Mouse (Mus musculus) CD4-positive, CD25-positive, alpha-beta regulatory T cell, adult 4 months (primary cell): ENCODE measurements around the gene Zfp821. TPM values are rescaled to one million over a fixed set of nuclear protein-coding genes. Genes with fewer than 3 reads are reported as not detected.
"Not testable (repeated sequence)": the region's sequence is repeated elsewhere in the genome, so short reads cannot be mapped to it uniquely, and the experiment has no call there.

Source experiments
- ATAC-seq: one replicate; pipeline ENCODE4 v1.8.0; 2017
- polyA plus RNA-seq, 2 experiments: library from polyadenylated mRNA; unstranded; fragments of 100-300 nt; shearing (Covaris generic); gene quantifications; one replicate each; pipeline ENCODE4 v1.2.1; 2017

Zfp821 gene
- polyA plus RNA-seq, 2 experiments from 2014 or later, result 3.6 to 7.9 TPM

DNA sequence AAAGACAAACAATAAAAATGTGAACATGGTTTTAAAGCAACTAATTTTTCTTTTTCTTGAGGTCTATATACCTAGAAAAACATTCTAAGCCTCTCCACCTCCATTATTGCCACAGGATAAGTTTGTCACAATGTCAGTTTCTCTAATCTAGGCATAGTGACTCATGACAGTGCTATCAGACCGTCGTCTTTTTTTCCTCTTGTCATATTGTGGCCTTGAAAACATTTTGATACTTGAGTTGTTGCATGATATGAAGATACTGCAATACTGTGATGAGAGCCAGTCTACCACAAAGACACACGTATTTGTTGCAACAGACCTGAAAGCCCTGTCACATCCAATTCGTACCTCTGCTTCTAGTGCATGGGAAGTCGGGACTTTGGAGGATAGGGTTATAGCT, 9.6 kb downstream of the Zfp821 start:
- ATAC-seq, result no peak

DNA sequence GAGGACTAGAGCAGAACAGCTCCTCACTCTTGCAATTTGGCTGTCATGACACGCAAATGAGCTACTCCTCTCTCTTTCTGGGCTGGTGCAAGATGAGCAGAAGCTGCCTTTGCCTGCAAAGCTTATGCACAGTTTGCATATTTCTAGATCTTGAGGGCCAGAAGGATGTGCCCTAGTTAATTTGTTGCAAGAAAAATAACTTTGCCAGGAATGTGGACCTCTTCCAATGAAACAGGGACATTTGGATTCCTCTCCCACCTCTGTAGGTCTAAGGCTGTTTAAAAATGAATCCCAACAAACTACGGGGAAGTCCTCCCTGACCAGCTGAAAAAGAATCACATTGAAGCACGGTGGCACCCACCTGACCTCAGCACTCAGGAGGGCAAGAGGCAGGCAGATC, 19.8 kb downstream of the Zfp821 start:
- ATAC-seq, result no peak

DNA sequence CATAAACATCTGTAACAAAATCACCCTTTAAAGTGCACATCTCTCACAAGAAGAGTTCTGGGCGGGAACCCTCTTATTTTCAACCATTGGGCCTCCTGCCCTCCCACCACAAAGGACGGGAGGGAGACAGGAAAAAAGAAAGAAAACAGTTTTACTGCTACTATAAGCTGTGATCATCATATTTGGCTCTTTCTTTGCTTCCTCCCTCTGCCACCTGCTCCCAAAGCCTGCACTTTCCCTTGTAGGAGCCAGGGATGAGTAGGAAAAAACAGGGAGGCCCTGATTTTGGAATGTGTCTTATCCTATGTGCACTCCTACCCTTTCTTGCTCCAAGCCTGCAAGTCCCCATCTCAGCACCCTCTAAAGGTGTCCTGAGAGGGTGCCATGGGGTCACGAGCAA, 25.7 kb downstream of the Zfp821 start:
- ATAC-seq, result no peak

DNA sequence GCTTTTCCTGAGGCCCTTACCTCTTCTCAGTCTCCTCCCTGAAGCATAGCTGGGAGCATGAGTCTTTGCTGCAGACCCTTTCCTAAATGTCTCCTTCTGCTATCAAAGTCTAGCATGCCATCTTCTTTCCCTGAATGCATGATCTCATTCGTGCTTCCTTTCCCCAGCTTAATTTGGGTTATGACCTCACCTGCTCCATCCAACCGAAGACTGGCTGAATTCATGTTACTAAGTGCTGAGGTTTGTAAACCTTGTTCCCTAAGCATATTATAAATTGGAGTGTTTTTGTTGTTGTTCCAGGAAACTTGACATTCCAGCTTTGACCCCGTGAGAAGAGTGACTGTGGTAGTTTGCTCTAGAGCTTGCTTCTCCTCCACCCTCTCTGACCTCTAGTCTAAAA, 28.7 kb downstream of the Zfp821 start:
- ATAC-seq, result no peak

- peak; percentile 14 for ATAC-seq
Observed at GRCm38 (mm10) chr8:109736819-109737218, 31.5 kb downstream of the Zfp821 start.

DNA sequence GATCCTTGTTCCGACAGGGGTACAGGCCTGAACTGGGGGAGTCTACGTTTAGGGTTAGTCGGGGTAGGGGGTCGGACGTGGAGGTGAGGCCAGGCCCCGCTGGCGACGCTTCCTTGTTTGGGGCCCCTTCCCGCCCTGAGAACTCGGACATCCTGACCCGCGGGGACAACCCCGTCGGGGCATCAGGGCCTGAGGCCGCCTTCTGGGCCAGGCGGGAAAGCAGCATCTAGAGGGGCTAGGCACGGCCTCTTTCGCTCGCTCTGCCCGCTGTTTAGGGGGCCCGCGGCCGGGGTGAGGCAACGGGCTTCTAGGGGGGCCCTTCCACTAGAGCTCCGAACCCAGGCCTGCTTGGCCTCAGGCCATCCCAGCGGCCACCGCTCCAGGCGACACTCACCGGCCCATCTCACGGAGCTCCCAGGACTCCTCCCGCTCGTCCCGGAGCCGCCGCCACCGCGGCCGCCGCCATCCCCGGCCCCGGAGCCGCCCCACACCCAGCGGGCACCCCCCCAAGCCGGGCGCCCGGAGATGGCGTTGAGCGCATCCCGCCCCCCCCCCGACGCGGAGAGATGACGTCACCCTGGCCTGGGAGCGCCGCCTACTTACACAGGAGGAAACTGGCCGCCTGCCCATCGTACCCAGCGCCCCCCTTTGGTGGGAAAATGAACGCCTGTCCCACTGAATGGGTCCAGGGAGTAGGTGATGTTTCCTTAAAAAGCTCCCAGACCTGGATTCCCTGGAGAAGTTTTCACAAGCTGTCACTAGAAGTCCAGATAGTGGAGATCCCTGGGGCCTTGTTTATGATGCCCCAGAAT, 32.1 kb downstream of the Zfp821 start, which contains the start of gene Atxn1l:
Atxn1l (minus strand) TSS at position 503 of the 812 bp plus-strand sequence.
- peak; percentile 88 for ATAC-seq

- no peak for ATAC-seq
Observed at GRCm38 (mm10) chr8:109738049-109738380, 32.7 kb downstream of the Zfp821 start.

DNA sequence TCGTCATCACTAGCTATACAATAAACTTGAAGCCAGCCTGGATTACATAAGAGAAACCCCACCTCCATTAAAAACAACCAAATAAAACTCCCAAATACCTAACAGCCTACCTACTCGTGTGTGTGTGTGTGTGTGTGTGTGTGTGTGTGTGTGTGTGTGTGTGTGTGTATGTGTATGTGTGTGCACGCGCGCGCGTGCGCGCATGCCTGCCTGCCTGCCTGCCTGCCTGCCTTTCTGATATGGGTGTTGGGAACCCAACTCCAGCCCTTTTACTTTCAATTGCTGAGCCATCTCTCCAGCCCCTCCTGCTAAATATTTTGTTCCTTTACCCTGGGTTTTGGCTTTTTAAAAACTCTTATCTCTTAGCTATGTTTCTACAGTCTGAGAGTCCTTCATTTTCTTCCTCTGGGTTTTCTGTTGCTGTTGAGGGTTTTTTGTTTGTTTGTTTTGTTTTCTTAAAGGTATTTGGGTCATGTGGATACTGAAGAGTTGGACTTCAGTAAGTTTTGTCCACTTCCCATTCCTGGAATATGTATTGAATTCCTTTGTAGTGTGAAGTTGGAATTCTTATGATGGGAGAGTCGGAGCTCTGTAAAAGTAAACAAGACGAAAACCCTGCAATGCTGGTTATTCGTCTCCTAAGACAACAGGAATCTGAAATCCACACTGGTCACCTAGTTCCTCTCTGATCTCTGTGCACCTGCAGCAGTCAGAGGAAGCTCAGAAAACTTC, 42.3 kb downstream of the Zfp821 start:
- no peak for ATAC-seq

- peak; percentile 36 for ATAC-seq
Observed at GRCm38 (mm10) chr8:109750274-109750673, 44.9 kb downstream of the Zfp821 start.

DNA sequence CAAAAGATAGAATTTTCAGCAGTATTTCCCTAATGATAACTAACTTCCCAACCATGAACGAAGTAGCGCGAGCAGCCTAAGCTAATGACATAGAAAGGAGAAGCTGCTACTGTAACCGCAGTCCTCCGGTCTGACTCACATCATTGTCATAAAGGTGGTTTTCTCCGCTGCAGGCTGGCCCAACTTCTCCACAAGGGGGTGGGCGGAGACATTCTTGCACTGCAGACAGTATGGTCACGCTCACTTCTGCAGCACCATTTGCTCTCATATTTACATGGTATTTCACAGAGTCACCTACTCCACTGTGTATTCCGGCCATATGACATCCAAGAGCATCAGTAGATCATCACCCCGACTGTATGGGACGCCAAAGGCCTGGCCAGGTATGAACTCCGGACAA, 45.4 kb downstream of the Zfp821 start:
- ATAC-seq, result peak; percentile 100

- ATAC-seq, result no peak
Observed at GRCm38 (mm10) chr8:109751731-109752485, 46.6 kb downstream of the Zfp821 start.

DNA sequence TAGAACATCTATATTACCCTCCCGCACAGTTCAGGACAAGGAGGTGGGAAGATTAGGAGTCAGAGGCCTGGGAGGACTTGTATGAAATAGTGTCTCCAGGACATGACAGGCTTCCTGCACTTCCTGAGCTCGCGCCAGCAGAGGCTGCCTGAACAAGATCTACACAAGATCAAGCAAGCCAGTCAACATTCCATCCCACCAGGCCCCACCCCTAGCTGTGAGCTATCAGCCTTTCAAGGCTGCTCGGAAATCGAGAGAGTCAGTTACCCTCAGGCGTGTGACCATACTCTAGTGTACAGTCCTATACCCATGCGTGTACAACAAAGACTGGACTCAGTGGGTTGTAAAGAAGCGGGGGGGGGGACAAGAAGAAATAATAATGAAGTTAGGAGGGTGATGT, 49.4 kb downstream of the Zfp821 start:
- no peak for ATAC-seq

- ATAC-seq, result not testable (repeated sequence)
Observed at GRCm38 (mm10) chr8:109755554-109755953, 50.2 kb downstream of the Zfp821 start.

DNA sequence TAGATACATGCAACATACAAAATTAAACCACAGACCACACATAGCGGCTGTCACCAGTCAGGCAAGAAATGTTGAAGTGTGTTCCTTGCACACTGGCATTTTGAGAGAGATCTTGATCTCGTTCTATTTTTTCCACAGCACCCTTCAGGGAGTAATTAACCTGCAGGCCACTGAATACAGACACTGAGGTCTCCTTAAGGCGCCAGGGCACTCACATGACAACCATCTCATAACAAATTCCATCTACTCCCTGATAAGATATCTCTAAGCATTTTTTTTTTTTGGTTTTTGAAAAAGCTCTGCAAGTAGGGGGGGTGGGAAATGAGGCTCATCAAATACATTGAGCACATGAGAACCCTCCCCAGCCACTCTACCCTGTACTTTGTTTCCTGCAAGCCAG, 51.5 kb downstream of the Zfp821 start:
- no peak for ATAC-seq

DNA sequence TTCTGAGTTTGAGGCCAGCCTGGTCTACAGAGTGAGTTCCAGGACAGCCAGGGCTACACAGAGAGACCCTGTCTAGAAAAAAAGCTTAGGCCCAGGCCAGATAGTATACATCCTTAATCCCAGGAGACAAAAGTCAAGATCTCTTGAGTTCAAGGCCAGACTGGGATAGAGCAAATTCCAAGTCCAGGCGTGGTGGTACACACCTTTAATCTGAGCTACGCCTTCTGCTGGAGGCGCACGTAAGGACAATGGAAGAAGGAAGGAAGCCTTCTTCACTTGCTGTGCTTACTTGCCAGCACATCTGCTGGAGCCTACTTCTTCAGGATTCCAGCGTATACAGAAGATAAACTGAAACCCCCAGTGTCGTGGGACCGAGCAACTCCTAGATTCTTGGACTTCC, 54.1 kb downstream of the Zfp821 start:
- no peak for ATAC-seq

GRCm38 (mm10) chr8:109760221-109760620, 54.9 kb downstream of the Zfp821 start:
- ATAC-seq, result no peak

GRCm38 (mm10) chr8:109764031-109764430, 58.7 kb downstream of the Zfp821 start:
- ATAC-seq, result no peak

DNA sequence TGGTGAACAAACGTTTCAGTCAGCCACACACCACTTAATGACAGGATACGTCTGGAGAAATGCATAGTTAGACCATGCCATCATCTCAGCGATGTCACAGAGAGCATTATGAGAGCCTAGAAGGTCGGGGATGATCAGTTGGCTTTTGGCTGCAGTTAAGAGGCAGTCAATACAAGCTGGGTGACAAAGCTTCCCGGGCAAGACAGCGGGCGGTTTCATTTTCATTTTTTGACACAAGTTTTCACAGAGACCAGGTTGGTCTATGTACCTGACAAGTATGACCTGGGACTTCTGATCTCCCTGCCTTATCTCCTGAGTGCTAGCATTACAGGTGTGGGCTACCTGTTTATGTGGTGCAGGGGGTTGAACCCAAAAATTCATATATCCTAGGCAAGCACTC, 60.7 kb downstream of the Zfp821 start:
- no peak for ATAC-seq

- no peak for ATAC-seq
Observed at GRCm38 (mm10) chr8:109773154-109773553, 67.8 kb downstream of the Zfp821 start.
